Mouse (Mus musculus) heart, postnatal 36 days (tissue): ENCODE measurements at regions not wholly inside any gene's neighbourhood (a gene's known extent, or its start where the extent isn't known, plus 50 kb on each side); places are given as distances from the start of the nearest gene placed in this dataset.

ENCODE experiments used
- DNase-seq, 2 experiments: peaks; one replicate each; pipeline ENCODE4 v3.0.0; 2021 to 2022
- intact Hi-C: fragments of 180-260 bp; cut with DNase I; formaldehyde crosslinking; loops from one replicate; pipeline ENCODE4 v1.15.1; 2025

DNA sequence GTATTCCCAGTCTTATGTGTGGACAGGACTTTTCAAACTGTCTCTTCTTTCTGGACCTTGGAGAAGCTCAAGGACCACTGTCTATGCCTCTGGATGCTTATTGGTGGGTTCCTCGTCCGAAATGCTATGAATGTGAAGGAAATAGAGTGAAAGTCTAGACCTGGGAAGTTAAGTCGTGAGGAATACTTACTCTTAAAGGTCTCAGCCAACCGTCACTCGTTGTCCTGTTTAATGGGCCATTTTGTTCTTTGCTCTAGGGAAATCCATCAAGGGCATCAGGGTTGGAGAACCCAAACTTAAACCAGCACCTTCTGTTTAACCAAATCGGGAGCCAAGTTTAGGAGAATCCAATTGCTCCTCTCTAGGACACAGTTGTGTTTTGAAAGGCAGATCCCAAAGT lies 247.3 kb upstream of the Nfe2l3 start:
- intact Hi-C loops = no loop called here
- DNase-seq = no peak

DNA sequence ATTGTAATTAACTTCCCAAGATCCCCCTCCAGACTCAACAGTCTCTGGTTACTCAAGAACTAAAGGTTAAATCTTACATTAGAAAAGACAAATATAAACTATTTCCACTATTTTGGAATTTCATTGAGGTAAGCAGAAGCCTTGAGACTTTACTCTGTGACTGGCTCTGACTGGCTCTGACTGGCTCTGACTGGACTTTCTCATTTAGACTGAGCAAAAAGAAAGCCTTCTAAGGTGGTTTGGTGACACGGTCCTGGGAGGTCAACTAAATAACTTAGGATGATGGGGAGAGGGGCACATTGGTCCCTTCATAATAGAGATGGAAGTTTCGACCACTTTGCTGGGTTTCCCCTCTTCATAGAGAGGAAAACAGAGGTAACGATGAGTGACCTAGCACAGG lies 243.3 kb upstream of the Nfe2l3 start:
- intact Hi-C loops = no loop called here
- no peak for DNase-seq

GRCm38 (mm10) chr6:51192826-51193225 lies 239.6 kb upstream of the Nfe2l3 start:
- no peak for DNase-seq
- intact Hi-C loops = no loop called here

DNA sequence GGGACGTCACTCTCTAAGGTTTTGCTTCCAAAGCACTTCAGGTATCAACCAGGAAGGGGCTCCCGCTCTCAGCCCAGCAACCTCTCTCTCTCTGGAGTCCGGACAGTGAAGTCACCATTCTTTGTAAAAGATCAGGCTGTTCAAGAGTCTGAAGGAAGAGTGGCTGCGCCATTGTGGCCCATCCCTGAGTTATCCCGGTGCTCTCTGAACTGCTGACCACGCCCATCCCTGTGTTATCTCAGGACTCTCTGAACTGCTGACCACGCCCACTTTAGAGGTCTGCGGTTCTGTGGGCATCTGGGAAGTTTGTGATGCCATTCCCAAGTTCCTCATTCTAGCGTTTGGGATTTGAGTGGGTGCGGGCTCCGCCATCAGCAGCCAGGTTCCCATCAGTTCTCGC lies 239.1 kb upstream of the Nfe2l3 start:
- no peak for DNase-seq
- intact Hi-C loops = no loop called here

DNA sequence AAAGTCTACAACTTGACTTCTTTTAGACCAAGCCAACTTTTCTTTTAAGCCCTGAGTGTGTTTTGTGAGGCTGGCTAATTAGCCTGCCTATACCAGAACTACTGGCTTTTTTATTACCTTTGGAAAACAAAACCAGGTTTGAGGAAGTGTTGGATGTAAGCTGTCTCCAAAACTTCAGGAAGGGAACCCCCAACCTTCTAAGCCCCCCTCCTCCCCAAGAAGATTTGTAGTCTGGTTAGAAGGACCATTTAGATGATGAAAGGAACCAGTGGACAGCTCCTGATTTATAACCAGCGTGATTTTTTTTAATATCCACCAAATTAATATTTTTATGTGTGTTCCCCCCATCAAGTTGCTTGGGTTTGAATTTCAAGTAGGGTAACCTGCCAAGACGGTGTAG lies 236.1 kb upstream of the Nfe2l3 start:
- intact Hi-C loops = no loop called here
- DNase-seq = no peak

- intact Hi-C loops = no loop called here
- no peak for DNase-seq
These were observed 235.3 kb upstream of the Nfe2l3 start for GRCm38 (mm10) chr6:51197000-51197774.

DNA sequence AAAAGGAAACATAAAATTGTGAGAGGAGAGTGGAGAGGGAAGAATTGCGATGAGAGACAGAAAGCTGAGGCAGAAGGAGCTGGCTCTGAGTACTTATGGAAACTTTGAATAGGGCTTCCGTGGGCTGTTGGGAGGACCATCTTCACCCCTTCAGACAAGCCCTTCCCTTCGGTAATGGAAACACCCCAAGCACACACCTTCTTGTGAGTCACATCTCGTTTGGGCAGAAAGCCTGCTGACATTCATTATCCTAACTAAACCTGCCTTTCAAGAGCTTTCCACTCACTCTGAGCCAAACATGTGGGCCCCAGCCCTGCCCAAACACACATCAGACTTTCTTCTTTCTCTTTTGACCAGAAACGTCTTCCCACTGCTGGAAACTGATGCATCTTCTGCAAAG lies 232.3 kb upstream of the Nfe2l3 start:
- no peak for DNase-seq
- intact Hi-C loops = no loop called here

- intact Hi-C loops = no loop called here
- DNase-seq = no peak
These were observed 231.6 kb upstream of the Nfe2l3 start for GRCm38 (mm10) chr6:51200837-51201236.

- intact Hi-C loops = no loop called here
- no peak for DNase-seq
These were observed 228.2 kb upstream of the Nfe2l3 start for GRCm38 (mm10) chr6:51204306-51204705.

DNA sequence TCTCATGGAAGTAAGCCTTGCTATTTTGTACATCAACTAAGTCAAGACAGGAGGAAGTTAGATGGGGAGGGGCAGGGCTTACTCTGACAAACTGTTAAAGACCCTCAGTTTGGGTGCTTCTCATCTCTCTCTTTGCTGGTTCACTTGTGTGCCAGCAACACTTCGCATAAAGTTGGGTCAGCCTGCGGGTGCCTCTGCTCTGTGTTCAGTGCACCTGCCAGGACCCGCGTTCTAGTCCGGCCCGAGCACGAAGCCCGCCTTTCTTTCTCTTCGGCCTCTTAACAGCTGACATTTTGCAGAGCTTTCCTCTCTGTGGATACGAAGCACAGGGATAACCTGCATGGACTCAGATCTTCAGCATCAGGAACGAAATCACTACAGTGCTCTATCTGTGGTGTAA lies 227.1 kb upstream of the Nfe2l3 start:
- intact Hi-C loops = loop anchor here (5.0 kb wide), 2 partner anchors 177 to 262 kb away; partner anchors contain the start of gene Hnrnpa2b1
- no peak for DNase-seq

DNA sequence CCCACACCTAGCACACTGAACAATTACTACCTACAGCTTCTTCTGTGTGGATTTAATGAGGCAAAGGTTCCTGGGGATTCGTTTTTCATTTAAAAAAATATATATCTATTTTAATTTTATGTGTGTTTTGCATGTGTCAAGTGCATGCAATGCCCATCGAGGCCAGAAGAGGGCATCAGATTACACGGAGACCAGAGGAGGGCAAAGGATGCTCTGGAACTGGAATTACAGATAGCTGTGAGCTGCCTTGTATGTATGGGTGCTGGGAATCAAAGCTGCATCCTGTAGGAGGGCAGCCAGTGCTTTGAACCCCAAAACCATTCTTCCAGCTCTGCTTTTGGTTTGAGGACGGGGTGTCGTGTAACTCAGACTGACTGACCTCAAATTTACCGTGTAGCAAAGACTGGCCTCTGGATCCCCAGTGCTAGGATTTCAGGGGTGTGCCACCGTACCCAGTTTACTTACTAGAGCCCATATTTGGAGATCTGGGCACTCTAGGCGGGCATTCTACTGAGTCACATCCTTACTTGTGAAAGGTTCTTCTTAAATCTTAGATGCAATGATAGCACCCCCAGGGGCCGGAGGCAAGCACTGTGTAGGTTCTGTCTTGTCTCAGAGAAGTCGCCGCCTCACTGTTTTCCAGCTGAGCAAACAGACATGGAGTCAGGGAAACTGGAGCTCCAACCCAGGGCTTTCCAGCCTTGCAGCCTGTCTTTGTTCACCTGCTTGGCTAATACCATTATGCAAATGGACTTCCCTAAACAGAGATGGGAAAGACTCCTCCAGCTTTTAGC lies 225.6 kb upstream of the Nfe2l3 start:
- intact Hi-C loops = loop anchor here (2.0 to 5.0 kb wide), 3 partner anchors 175 to 652 kb away; partner anchors contain the start of gene Hnrnpa2b1
- DNase-seq = peak; percentile 52 to 75

GRCm38 (mm10) chr6:51207587-51208361 lies 224.7 kb upstream of the Nfe2l3 start:
- intact Hi-C loops = loop anchor here (1.0 to 5.0 kb wide), 4 partner anchors 175 to 651 kb away; partner anchors contain the start of gene Hnrnpa2b1
- DNase-seq = no peak

- peak; percentile 42 to 58 for DNase-seq
- intact Hi-C loops = loop anchor here (1.0 to 5.0 kb wide), 4 partner anchors 153 to 371 kb away; partner anchors contain the start of gene Hnrnpa2b1
These were observed 223.6 kb upstream of the Nfe2l3 start for GRCm38 (mm10) chr6:51208660-51209396.

DNA sequence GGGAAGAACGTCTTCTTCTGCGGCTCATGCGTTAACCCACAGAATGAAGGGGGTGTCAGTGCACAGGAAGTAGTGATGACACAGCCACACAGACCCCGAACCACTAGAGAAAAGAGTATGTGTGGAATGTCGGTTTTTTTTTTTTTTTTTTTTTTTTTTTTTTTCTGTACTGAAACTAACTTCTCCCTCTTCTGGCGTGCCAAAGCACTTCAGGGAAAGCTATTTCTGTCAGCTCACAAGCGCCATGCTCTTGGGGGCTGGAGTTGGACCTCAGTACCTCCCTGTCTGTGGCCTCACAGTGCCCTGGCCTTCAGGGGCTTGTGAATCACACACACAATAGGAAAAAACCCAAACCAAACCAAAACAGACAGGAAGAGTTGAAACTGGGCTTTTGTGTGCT lies 221.1 kb upstream of the Nfe2l3 start:
- DNase-seq = peak in 1 of 2 experiments; percentile 26
- intact Hi-C loops = loop anchor here (10.0 kb wide), 2 partner anchors 53 to 123 kb away; no protein-coding TSS in a partner anchor

DNA sequence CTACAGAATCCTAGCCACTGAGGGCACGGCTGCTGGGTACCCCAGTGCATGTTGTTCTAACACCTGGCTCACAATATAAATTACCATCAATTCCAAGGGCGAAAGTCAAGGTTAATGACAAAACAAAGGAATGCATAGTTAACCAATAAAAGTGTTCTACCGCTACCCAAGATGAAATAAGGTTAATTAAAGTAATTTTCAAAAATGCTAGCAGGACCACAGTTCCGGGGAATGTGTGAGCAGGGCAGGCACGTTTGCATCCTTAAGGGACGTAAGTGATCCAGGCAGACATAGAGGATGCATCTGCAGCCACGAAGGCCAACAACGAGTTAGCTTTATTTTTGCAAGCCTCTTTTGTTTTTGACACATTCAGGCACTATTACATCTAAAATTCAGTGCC lies 220.3 kb upstream of the Nfe2l3 start:
- intact Hi-C loops = loop anchor here (10.0 kb wide), 2 partner anchors 53 to 123 kb away; no protein-coding TSS in a partner anchor
- DNase-seq = no peak

- intact Hi-C loops = loop anchor here (10.0 kb wide), 2 partner anchors 49 to 119 kb away; no protein-coding TSS in a partner anchor
- DNase-seq = no peak
These were observed 217.1 kb upstream of the Nfe2l3 start for GRCm38 (mm10) chr6:51215371-51215770.

- intact Hi-C loops = loop anchor here (10.0 kb wide), 2 partner anchors 48 to 118 kb away; no protein-coding TSS in a partner anchor
- peak; percentile 78 for DNase-seq
These were observed 216.0 kb upstream of the Nfe2l3 start for GRCm38 (mm10) chr6:51216472-51216871.

DNA sequence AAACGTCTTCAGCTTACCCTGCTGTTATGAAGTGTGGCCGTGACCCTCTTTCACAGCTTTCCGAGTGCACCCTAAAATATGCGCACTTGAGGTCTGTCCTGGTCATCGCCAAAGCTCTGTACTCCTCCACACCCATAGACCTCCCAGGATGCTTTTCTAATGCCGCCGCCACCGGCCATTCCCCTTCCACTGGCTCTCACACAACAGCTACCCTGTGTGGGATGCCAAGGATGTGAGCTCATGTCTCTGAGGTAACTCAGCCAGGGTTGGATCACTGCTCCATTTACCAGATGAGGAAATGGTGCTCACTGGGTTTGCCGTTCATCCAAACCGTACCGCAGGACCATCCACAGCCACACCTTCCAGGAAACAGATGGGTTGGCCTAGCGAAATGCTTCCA lies 212.8 kb upstream of the Nfe2l3 start:
- intact Hi-C loops = loop anchor here (10.0 kb wide), 2 partner anchors 45 to 115 kb away; no protein-coding TSS in a partner anchor
- no peak for DNase-seq

DNA sequence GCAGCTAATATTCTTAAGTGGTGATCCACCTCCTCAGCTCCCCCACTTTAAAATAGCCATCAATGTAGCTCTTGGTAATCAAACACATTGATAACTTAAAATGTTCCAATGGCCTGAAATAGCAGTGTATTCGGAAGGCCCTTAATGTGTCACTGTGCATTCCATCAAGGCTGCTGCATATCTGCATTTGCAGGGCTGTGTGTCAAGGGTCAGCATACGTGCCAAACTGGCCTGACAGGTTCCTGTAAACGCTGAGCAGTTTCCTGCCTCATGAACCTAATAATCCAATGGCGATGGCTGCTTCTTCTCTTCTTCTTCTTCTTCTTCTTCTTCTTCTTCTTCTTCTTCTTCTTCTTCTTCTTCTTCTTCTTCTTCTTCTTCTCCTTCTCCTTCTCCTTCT lies 211.7 kb upstream of the Nfe2l3 start:
- no peak for DNase-seq
- intact Hi-C loops = no loop called here
